Mouse (Mus musculus): ENCODE data around the gene Cd200r2.
A peak's percentile ranks its signal among the peaks of the same experiment; 100 is the strongest.

- TF ChIP-seq EP300 (optimal IDR thresholded peaks at IDR 0.05): no peak
- peak; percentile 52 for TF ChIP-seq CTCF (IDR thresholded peaks at IDR 0.05; ENCODE audit: low read depth)
Measured at GRCm38 (mm10) chr16:44962296-44962695, 95.4 kb downstream of the Cd200r2 start.
